Mouse (Mus musculus): ENCODE measurements around the gene Msi2. TPM values are rescaled to one million over a fixed set of nuclear protein-coding genes. Genes with fewer than 3 reads are reported as not detected.
A peak's percentile ranks its signal among the peaks of the same experiment; 100 is the strongest.

Gene Msi2
- polyA plus RNA-seq, 1 experiment from 2014 or later = 20.4 TPM

DNA sequence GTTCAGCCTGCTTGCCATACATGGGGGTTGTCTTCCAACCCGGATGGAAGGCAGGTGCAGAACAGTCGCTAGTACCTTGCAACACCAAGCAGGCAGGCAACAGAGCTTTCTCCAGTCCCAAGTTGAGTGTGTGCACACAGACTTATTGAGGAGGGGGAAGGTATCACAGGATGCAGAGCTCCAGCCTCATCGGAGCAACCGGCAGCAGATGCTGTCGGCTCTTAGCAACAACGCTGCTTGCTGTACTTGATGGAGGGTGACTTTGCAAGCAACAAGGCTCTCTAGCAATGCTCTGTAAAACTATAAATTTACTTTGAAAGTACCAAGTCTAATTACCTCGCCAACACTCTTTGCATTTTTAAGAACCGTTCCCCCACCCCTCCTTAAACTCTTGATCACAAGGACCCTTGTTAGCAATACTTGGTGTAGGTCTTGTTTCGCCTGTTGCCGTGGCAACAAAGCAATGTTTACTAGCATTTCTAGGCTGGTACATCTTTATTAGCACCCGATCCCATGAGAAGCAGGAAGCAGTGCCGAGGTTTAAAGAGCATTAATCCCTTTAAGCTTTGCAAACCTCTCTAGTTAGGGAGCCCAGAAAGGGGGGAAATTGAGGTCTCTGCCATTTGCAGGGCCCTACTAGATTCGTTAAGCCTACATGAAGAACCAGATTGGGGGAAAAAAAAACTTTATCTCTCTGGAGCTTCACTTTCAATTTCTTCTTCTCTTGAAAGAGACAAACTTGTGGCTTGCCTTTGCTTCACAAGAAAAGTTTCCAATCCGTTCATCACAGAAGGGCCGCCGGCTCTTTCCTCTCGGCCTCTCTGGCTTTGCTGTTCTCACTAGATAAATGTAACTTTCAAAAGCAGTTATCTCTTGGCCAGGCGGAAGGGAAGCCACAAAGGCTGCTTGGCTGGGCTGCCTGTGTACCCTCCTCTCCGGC lies 263.2 kb downstream of the Msi2 start:
- peaks cover 29% of the 10 kb centered on the region for H3K36me3 ChIP-seq (replicated peaks)
- peak overlapping the region; percentile 78 for H3K27ac ChIP-seq
- no peaks in the 10 kb centered on the region for H3K27me3 ChIP-seq (ENCODE audit: poor library complexity, severe bottlenecking)
- H3K4me1 ChIP-seq = peaks cover 76% of the 10 kb centered on the region
- peak overlapping the region; percentile 3; the same call in 1 of the 2 replicates for H3K4me3 ChIP-seq
- 57% methylated on average over 19 of the region's 19 CpGs for WGBS
- no peaks in the 10 kb centered on the region for H3K9me3 ChIP-seq
- peak; percentile 61 for DNase-seq (ENCODE audit: extremely low spot score, low spot score)

DNA sequence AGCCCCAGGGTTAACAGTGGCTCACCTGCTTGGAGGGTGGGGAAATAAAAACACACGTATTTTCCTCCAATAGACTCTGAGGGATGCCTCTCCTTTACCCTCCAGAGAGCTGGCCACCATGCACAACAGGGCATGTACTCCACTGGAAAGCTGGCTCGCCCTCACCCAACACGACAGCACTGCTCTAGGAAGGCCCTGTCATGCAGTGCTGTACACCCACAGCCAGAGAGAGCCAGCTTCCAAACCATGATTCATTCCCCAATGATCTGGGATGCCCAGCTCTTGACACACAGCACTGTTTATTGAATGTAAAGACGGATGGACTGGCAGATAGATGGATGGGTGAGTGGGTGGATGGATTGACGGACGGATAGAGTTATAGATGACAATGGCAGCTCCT lies 269.1 kb downstream of the Msi2 start:
- no peak for DNase-seq (ENCODE audit: extremely low spot score, low spot score)
- 92% methylated on average over 6 of the region's 6 CpGs for WGBS
- no peaks in the 10 kb centered on the region for H3K9me3 ChIP-seq
- H3K4me3 ChIP-seq = no peak overlapping the region
- no peak overlapping the region for H3K27ac ChIP-seq
- peaks cover 54% of the 10 kb centered on the region for H3K36me3 ChIP-seq (replicated peaks)
- H3K27me3 ChIP-seq (ENCODE audit: poor library complexity, severe bottlenecking) = no peaks in the 10 kb centered on the region
- peaks cover 69% of the 10 kb centered on the region for H3K4me1 ChIP-seq

DNA sequence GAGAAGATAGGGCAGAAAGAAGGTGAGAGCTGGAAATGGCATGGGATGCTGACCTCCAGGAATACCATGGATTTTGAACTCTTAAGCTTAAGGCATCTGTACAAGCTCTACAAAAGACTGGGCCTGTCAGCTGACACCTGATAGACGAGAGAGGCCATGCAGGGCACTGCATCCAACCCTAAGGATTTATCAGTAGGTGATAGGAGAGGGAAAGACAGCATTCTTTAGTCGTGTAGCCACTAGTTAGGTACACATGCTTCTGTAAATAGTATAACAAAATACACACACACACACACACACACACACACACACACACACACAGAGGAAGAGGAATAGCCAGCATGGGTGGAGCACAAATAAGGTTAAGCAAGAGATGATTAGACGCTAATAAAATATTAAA lies 269.7 kb downstream of the Msi2 start:
- Histone ChIP-seq H3K9me3 (no peaks in the 10 kb centered on the region), H3K36me3 (replicated peaks) (peaks cover 60% of the 10 kb centered on the region), H3K27ac (peak overlapping the region; percentile 74; the same call in 1 of the 2 replicates), H3K4me1 (peaks cover 69% of the 10 kb centered on the region), H3K4me3 (no peak overlapping the region), H3K27me3 (ENCODE audit: poor library complexity, severe bottlenecking) (no peaks in the 10 kb centered on the region)
- WGBS = 78% methylated on average over 3 of the region's 3 CpGs
- no peak for DNase-seq (ENCODE audit: extremely low spot score, low spot score)

GRCm38 (mm10) chr11:88447350-88447749 lies 271.0 kb downstream of the Msi2 start:
- Histone ChIP-seq H3K36me3 (replicated peaks) (peaks cover 70% of the 10 kb centered on the region), H3K4me3 (no peak overlapping the region), H3K9me3 (no peaks in the 10 kb centered on the region), H3K27ac (peak overlapping the region; percentile 74), H3K4me1 (peaks cover 82% of the 10 kb centered on the region), H3K27me3 (ENCODE audit: poor library complexity, severe bottlenecking) (no peaks in the 10 kb centered on the region)
- 51% methylated on average over 11 of the region's 11 CpGs for WGBS
- peak; percentile 45 for DNase-seq (ENCODE audit: extremely low spot score, low spot score)

DNA sequence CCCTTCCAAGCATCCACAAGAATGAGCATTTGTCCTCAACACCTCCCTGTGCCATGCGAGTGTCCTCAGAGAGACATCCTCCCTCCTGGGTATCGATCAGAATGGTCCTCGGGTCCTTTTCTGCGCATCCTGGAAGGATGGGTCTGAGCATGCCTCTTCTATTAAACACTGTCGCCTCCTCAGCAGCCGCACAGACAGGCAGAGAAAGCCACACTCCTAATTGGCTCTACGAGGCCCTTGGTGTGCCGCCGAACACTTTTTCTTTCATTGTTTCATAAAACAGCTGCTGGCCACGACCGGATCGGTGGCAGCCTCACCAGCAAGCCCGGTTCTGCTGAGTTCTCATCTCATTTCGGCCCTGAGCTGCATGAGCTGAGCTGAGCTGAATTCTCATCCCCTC lies 274.4 kb downstream of the Msi2 start:
- no peaks in the 10 kb centered on the region for H3K27me3 ChIP-seq (ENCODE audit: poor library complexity, severe bottlenecking)
- DNase-seq (ENCODE audit: extremely low spot score, low spot score) = no peak
- H3K9me3 ChIP-seq = no peaks in the 10 kb centered on the region
- peaks cover 96% of the 10 kb centered on the region for H3K4me1 ChIP-seq
- no peak overlapping the region for H3K4me3 ChIP-seq
- peaks cover 63% of the 10 kb centered on the region for H3K36me3 ChIP-seq (replicated peaks)
- H3K27ac ChIP-seq = peak overlapping the region; percentile 36; the same call in 1 of the 2 replicates
- WGBS = 84% methylated on average over 14 of the region's 14 CpGs

DNA sequence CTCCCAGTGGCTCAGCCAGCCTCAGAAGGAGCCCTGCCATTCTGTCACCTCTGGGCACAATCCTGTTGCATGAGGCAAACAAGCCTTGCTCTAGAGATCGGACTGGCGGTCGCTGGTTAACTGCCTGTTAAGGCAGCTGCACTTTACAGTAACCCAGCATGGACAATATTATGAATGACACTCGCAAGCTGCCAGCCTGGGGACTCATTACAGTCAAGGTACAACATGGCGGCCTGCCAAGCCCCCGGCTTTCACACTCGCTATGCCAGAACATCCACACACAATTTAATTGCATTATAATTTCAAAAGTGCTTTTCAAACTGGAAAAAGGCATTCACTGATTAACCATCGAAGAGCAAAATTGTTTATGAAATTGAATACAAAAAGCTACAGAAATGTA lies 275.0 kb downstream of the Msi2 start:
- H3K36me3 ChIP-seq (replicated peaks) = peaks cover 58% of the 10 kb centered on the region
- H3K27me3 ChIP-seq (ENCODE audit: poor library complexity, severe bottlenecking) = no peaks in the 10 kb centered on the region
- peaks cover 96% of the 10 kb centered on the region for H3K4me1 ChIP-seq
- H3K4me3 ChIP-seq = no peak overlapping the region
- no peak for DNase-seq (ENCODE audit: extremely low spot score, low spot score)
- peak overlapping the region; percentile 36; the same call in 1 of the 2 replicates for H3K27ac ChIP-seq
- WGBS = 96% methylated on average over 8 of the region's 8 CpGs
- no peaks in the 10 kb centered on the region for H3K9me3 ChIP-seq

DNA sequence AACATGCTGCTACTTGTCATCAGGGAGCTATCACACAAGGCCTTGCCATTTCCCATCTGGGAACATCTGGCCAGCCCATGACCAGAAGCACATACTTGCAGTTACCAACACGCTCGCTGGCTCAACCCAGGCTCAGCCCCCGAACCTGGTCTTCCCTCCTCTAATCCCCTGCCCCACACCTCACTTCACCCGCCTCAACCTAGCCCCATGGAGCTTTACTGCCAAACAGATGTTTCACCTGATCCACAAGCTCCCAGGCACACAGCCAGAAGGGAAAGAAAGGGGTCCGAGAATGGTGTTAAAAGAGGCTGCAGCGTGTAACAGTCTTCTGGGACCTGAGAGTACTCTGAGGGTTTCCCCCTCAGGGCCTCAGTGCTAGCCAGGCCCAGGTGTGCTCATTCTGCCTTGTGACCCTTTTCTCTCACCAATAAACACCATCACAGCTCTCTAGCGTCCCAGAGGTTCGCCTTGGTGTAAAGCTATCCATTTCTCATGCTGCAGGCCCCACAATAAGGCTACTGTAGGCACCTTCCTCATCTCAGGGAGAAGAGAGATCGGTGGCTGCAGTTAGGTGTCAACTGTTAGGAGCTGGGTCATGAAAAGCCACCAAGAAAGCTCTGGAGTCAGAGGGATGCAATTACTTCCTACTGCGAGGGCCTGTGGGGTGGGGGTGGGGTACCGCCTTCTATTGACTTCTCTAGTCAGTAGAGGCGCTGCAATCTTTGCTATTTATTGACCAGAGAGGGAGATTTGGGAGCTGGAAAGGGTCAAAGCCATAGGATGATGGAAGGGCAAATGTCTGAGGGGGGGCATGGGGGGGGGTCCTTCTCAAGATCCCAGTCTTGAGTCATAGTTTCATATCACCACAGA lies 276.2 kb downstream of the Msi2 start:
- peaks cover 51% of the 10 kb centered on the region for H3K36me3 ChIP-seq (replicated peaks)
- peaks cover 89% of the 10 kb centered on the region for H3K4me1 ChIP-seq
- H3K27me3 ChIP-seq (ENCODE audit: poor library complexity, severe bottlenecking) = no peaks in the 10 kb centered on the region
- peak overlapping the region; percentile 57 for H3K27ac ChIP-seq
- WGBS = 68% methylated on average over 12 of the region's 12 CpGs
- no peak for DNase-seq (ENCODE audit: extremely low spot score, low spot score)
- H3K9me3 ChIP-seq = no peaks in the 10 kb centered on the region
- H3K4me3 ChIP-seq = no peak overlapping the region

DNA sequence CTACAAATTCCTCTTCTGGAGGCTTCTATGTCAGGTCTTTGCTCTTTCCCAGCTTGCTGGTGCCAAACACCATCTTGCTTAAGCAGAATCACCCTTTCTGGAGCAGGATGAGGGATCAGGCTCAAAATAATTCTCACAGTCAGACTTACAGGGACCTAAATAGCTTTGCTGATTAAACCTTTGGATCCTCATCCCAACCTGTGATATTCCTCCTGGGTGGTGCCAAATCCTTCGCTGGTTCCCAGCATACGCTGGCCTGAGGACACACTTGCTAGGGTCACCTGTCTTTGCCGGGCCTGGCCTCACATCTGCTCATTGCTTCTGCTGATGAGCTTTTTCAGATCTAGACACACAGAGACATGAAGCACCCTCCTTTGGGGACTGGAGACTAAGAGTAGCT lies 279.7 kb downstream of the Msi2 start:
- 81% methylated on average over 3 of the region's 3 CpGs for WGBS
- no peaks in the 10 kb centered on the region for H3K9me3 ChIP-seq
- peaks cover 46% of the 10 kb centered on the region for H3K36me3 ChIP-seq (replicated peaks)
- H3K27me3 ChIP-seq (ENCODE audit: poor library complexity, severe bottlenecking) = no peaks in the 10 kb centered on the region
- peak overlapping the region; percentile 56; the same call in 1 of the 2 replicates for H3K27ac ChIP-seq
- no peak for DNase-seq (ENCODE audit: extremely low spot score, low spot score)
- peaks cover 67% of the 10 kb centered on the region for H3K4me1 ChIP-seq
- H3K4me3 ChIP-seq = no peak overlapping the region

- Histone ChIP-seq H3K27ac (no peak overlapping the region), H3K9me3 (no peaks in the 10 kb centered on the region), H3K36me3 (replicated peaks) (peaks cover 27% of the 10 kb centered on the region), H3K4me1 (peaks cover 56% of the 10 kb centered on the region), H3K27me3 (ENCODE audit: poor library complexity, severe bottlenecking) (no peaks in the 10 kb centered on the region), H3K4me3 (no peak overlapping the region)
- no peak for DNase-seq (ENCODE audit: extremely low spot score, low spot score)
- 95% methylated on average over 2 of the region's 2 CpGs for WGBS
Observed at GRCm38 (mm10) chr11:88436596-88436995, 281.7 kb downstream of the Msi2 start.

- peaks cover 57% of the 10 kb centered on the region for H3K4me1 ChIP-seq
- peaks cover 21% of the 10 kb centered on the region for H3K36me3 ChIP-seq (replicated peaks)
- H3K27me3 ChIP-seq (ENCODE audit: poor library complexity, severe bottlenecking) = no peaks in the 10 kb centered on the region
- no peak overlapping the region for H3K4me3 ChIP-seq
- peak overlapping the region; percentile 48; the same call in 1 of the 2 replicates for H3K27ac ChIP-seq
- no peaks in the 10 kb centered on the region for H3K9me3 ChIP-seq
- DNase-seq (ENCODE audit: extremely low spot score, low spot score) = no peak
- WGBS = 90% methylated on average over 6 of the region's 6 CpGs
Observed at GRCm38 (mm10) chr11:88435543-88435942, 282.8 kb downstream of the Msi2 start.

GRCm38 (mm10) chr11:88431363-88432269 lies 286.7 kb downstream of the Msi2 start:
- 84% methylated on average over 22 of the region's 22 CpGs for WGBS
- H3K27me3 ChIP-seq (ENCODE audit: poor library complexity, severe bottlenecking) = no peaks in the 10 kb centered on the region
- no peak overlapping the region for H3K4me3 ChIP-seq
- H3K36me3 ChIP-seq (replicated peaks) = peaks cover 26% of the 10 kb centered on the region
- DNase-seq (ENCODE audit: extremely low spot score, low spot score) = no peak
- H3K4me1 ChIP-seq = peaks cover 50% of the 10 kb centered on the region
- H3K27ac ChIP-seq = peak overlapping the region; percentile 72
- H3K9me3 ChIP-seq = no peaks in the 10 kb centered on the region; the same call in 1 of the 2 replicates

DNA sequence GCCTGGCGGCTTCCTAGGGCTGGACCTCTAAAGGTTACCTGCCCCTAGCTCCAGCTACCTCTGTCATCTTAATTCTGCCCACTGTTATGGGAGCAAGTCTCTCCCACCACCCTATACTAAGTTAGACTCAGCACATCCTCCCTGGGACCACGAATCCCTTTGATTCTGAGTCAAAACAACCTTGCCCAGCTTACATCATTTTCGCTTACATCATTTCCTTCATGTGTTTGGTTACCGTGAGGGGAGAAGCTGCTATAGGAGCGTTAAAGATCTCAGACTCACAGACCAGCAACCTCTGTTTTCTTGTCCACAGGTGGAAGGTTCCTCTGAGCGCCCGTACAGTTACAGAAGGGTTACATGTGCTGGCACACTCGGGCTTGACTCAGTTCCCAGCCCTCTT lies 288.0 kb downstream of the Msi2 start:
- H3K27me3 ChIP-seq (ENCODE audit: poor library complexity, severe bottlenecking) = no peaks in the 10 kb centered on the region
- DNase-seq (ENCODE audit: extremely low spot score, low spot score) = no peak
- no peak overlapping the region for H3K27ac ChIP-seq
- 93% methylated on average over 8 of the region's 8 CpGs for WGBS
- no peak overlapping the region for H3K4me3 ChIP-seq
- no peaks in the 10 kb centered on the region; the same call in 1 of the 2 replicates for H3K9me3 ChIP-seq
- H3K4me1 ChIP-seq = peaks cover 54% of the 10 kb centered on the region
- H3K36me3 ChIP-seq (replicated peaks) = peaks cover 20% of the 10 kb centered on the region

All from forebrain, embryonic 10.5 days (tissue).